Mouse (Mus musculus) mature B cell (primary cell): ENCODE data around the gene Col8a1.

Experiments used
- in situ Hi-C: fragments of 300-500 bp; cut with MboI; formaldehyde crosslinking; loops from 2 replicates; pipeline ENCODE4 v1.14.3; 2019

The Col8a1 gene

DNA sequence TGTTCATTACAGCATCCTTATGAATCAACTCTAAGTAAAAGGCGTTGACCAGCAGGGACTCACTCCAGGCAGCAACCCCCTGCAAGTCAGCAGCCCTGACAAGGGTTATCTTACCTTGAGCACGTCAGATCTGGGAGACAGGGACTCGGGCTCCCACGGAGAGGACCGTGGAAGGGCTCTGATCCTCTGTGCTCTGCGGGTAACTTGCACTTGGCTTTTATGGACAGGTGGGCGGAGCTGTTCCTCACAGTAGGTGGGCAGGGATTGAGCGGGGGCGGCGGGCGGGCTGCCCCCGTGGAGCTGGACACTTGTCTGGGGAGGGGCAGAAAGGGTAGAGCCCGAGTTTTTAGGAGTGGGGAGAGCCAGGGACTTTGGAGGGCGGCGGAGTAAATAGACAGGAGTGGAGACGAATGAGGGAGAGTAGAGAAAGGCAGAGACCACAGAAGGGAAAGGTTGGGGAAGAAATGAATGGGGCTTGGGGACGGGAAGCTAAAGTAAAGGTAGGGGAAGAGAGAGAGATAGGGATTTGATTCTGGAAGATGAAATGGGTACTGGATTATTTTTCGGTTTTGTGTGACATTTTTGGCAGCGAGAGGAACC is at the start of gene Col8a1:
Gene Col8a1 (minus strand): TSS at position 212 of the 600 bp plus-strand sequence.
- in situ Hi-C loops: no loop called here

DNA sequence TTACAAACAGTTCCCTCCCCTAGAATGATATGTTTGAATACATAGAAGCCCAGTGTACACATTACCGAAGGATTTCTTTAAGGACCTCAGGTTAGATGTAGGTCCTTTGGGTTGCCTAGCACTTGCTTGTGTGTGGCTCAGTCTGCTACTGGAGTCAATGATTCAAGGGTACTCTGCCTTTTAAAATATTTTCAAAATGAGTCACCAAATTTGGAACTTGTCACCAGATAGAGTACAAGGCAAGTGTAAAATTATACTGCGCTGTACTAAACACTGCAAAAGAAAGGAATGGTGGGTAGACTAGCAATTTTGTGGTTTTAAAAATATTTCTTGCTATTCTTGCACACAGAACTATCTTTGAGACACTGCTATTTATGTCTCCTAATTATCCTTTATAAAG is 47.3 kb upstream of the Col8a1 start:
- in situ Hi-C loops: no loop called here

DNA sequence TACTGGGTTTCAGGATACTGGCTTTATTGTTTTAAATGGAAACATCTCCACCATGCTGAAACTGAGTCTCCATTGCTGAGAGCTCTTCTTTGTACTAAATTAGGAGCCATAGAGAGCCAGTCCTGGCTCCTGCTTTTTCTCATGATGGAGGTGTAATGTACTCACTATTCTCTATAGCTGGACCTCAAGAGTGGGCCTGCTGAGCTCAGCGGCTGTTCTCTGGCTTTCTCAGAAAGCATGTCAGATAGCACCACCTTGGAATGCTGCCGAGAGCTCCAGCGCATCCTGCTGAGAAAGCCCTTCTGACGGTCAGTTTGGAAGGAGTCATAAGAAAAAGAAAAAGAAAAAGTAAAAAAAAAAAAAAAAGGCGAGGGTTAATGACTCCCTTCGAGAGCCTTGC is 41.8 kb upstream of the Col8a1 start:
- in situ Hi-C loops: no loop called here

DNA sequence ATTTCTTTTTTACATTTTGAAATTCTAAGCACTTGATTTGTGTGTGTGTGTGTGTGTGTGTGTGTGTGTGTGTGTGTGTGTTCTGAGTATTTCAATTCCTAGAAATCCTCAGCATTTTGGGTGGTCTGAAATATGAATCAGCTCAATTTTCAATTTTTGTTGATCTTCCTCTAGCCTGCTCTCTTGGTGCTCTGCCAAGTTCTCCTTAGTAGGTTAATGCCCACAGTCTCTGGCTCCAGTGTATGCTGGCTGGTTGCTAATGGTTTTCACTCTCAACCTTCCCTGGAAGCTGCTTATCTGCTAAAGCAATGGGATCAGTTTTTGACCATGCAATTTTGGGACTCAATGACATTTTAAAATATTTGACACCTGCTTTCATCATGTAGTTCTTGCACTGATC is 24.5 kb upstream of the Col8a1 start:
- in situ Hi-C loops: no loop called here

DNA sequence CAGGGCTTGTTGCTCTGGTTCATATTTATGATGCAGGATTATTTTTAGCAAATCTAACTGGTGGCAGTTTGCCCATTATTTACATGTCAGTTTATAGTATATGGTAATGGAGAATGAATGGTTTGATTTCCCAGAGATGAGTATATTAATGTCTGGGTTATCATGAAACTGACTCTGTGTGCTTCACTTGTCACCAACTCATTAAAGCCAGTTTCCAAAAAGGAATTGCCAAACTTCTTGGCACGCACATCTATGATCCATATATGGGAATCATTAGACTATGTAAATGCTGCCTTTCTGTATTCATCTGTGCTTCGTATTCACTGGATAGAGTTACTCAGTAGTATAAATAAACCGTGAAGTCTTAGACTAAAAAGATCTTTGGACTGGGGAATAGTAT is 11.1 kb upstream of the Col8a1 start:
- in situ Hi-C loops: no loop called here

DNA sequence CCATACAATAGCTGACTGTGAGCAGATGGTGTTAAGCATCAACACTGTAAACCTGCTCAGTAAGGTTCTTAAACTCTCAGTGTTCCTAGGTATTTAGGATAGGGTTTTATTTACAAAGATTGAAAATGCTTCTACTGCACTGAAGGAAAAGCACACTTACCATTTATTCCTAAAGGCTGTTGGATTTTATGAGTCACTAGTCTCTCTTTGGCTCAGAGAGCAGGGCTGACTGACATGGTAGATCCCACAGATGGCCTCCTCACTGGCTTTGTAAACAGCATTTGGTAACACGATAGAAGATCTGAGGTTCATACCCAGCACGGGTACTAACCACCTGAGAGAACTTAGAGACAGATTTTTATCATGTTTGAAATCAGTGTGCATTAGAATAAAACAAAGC is 5.3 kb upstream of the Col8a1 start:
- in situ Hi-C loops: no loop called here

DNA sequence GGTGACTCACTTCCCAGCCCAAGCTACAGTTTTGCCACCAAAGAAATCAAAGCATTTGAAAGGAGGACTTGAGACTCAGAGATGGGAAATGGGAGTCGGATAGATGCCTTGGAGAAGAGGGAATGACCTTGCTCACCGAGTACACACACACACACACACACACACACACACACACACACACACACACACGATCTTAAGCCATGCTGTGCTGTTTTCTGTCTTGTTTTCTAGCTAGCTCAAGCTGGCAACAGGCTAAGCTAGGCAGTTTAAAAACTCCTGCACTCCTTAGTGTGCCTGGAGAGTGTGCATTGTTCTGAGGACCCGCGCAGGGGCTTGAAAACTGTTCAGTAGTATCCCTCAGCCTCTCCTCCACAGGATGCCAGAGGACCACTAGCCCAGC is 1.2 kb upstream of the Col8a1 start:
- in situ Hi-C loops: no loop called here

DNA sequence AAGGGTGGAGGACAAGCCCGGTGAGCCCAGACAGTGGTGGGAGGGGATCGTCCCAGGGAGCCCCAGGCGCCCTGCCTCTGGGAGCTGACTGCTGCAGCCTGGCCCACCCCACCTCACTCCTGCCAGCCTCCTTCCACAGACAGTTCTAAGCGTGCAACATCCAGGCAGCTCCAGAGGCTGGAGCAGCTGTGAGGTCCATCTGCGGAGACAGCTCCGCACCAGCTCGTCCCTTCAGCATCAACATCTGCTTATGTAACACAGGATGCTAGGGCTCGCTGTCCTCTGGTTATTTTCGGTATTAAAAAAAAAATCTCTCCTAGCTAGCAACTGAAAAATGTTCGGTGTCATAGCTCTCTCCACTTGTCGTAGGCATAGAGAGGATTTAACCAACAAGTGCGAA is 704 bp upstream of the Col8a1 start:
- in situ Hi-C loops: no loop called here

DNA sequence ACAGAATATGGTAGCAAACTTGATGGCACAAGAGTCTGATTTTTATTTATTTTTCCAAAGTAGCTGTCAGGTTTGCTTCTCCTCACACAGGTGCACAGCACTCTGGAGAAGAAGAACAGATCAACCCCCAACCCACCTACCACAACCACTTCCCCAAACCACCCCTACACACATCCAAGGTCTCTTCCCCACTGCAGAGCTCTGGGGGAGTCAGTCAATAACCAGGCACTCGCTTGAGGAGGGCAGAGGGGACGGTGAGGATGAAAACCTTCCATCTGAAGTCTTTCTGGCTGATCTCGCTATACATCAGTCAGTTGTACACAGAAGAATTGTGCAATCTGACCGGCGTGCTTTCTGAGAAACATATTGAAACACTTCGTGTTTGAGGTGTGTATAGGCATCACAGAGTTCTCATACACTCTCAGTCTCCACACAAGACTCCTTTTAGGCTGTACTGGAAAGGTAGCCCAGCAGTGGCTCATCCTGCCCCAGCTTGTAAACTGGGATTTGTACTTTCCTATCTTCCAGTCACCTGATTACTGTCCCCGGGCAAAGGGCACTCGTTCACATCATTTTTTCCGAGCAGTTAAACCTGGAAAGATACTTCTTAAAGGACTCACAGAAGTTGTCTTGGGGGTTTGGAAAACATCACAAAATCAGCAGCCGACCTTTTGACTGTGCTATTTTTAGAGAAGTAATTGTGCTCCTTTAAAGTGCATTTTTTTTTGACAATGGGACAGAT is 827 bp downstream of the Col8a1 start:
- in situ Hi-C loops: no loop called here

DNA sequence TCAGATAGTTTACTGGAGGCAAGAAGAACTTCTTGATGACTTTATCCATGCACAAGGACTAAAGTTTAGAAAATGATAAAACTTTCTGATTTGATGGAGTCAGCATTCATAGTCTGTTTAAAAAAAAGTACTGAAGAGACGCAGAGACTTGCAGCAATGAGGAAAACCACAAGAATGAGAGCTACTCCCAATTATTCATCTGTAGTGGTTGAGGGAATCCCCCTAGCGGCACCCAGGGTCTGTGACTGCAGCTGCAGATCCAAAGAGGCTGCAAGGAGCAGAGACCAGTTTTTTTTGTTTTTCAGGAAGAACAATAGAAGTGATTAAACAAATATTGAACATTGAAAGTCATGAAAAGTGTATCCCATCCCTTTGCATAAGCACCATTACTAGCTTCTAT is 4.0 kb downstream of the Col8a1 start:
- in situ Hi-C loops: no loop called here

DNA sequence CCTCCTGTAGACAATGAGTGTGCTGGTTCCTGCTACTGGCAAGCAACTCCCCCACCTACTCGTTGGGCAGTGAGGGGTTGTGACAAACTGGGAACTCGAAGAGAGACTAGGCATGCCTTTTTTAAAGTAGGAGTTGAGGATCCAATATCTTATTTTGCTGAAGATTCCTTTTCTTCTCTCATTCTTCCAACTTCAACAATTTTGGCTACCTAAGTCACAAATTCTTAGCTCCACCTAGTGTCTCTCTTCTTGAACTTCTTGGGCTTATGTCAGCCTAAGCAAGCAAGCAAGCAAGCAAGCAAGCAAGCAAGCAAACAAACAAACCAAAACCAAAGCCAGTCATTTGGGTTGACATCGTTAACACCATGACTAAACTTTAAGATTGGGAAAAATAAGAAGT is 6.4 kb downstream of the Col8a1 start:
- in situ Hi-C loops: no loop called here

DNA sequence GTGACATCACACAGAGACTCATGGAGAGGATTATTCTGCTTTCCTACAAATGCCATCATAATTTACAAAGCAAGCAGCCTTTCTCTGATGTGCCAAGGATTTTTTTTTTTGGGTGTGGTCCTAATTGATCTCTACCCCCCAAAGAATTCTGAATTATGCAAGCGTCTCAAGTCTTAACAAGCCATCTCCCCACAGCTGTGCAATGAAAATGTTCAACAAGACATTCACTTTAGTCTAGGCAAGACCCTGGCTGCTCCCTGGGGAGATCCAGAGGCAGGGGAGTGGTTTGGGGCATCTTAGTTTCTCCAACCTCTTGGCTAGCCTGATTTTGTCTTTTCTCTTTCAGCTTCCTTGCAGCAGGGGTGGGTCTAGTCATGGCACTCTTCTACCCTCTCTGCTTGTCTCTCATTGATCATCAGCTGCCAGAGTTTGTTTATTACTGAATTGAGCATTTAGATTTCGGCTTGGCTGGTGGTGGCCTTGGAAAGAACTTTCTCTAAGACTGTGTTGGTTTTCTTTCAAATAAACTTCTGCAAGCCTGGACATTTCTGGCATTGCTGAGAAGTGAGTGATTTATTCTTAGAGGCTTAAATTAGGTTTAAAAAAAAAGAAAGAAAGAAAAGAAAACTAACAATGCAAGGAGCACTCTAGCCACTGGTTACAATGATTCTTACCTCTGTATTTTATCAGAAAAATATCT is 7.0 kb downstream of the Col8a1 start:
- in situ Hi-C loops: no loop called here

DNA sequence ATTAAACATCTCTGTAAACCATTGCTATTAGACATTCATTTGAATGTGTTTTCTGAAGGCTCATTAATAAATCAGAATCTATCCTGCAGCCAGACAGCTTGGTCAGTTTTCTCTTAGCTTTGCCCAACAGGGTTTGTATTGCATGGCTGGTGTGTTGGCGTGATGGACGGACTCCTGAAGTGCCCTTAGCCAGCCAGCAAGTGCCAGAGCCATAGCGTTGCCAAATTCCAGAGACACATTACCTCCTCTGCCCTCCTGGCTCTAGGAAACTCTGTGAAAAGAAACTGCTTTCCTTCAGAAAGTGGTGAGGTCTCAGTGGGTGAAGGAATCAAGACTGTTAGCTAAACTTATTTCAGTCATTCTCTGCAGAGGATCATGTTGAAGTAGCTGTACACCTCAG is 14.4 kb downstream of the Col8a1 start:
- in situ Hi-C loops: no loop called here

DNA sequence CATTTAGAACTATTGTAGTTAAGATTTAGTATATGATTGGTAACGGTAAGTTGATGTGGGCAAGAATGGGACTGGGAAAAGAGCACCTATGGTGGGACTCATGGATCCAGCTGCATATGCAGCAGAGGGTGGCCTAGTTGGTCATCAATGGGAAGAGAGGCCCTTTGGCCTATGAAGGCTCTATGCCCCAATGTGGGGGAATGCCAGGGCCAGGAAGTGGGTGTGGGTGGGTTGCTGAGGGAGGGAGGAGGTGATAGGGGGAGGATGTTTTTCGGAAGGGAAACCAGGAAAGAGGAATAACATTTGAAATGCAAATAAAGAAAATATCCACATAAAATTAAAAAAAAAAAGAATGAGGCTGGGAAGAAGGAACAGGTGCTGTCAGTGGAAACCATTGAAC is 19.6 kb downstream of the Col8a1 start:
- in situ Hi-C loops: no loop called here

DNA sequence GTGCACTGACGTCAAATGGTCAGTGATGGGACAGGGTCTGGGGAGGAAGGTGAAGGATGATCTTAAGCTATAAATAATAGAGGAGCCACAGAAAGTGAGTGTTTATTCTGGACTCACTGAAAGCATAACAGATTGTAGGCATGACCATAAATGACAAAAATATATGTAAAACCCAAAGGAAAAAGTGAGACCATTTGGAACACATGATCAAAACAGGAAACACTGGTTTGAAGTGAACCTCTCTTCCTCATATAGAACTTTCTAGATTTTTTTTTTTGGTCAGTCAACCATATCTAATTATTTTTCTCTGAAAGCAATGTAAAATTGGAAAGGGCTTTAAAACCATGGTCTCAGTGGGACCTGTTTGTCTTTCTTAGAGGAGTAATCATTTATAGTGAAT is 21.0 kb downstream of the Col8a1 start:
- in situ Hi-C loops: no loop called here

DNA sequence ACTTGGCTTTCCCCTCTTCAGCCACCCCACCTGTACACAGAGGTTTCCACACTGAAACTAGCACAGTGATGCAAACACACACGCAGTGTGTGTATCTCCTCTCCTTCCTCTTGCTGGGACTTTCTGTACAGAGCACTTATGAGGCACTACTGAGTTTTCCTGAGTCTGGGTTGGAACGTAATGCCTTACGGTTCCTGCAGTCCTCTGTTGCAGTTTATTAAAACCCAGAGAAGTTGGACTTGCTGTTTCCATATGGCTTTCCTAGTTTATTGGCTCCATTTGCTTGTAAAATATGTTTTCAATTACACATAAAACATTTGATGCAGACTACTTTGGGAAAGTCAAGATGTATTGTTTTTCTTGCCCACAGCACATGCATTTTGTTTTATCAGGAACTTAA is 21.4 kb downstream of the Col8a1 start:
- in situ Hi-C loops: no loop called here

DNA sequence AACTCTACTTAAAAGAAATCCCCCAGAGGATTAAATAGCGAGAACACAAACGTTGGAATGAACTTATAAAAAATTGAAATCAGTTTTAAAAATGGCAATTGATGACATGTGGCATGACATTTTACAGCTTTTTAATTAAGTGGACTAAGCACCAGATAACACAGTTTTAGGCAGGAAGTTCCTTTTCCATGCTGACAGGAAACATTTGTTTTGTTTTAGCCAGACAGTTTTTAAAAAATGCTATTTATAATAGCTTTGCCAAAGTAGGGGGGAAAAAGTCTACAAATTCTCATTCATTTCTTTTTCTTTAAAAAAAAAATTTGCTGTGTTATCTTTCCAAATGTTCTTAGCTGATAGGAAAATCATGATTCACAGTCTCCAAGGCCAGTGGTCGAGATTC is 29.6 kb downstream of the Col8a1 start:
- in situ Hi-C loops: no loop called here

DNA sequence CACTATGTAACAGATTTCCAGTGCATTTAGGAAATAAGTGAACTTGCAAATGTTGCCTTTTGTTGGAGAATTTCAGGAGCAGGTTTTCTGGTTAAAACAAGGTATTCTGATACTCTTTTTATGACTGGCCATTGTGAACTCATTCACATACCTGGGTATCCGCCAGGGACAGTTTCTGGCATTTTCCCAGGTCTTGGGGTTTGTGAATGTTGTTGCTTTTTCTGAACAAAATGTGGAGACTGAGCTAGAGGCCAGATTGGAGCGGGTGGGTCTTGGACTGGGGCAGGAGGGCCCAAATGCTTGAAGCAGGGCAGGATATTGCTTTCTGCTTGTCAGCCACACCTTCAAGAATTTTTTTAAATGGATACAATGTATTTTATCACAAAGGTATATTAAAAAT is 35.6 kb downstream of the Col8a1 start:
- in situ Hi-C loops: no loop called here

DNA sequence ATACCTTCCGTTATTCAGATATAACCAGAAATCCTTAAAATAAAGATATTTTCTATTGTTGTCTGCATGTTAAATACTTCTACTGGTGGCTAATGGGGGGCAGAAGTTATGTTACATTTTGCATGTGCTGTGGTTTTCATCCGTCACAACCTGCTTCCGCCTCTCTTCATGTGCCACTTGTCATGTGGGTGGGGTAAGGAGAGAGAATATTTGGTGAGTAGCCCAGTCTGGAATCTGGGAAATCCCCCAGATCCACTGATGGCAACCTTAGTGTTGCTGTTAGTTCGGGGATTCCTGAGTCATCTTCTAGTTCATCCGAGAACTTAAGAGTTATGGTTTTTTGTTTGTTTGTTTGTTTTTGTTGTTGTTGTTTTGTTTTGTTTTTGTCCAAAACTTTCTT is 55.8 kb downstream of the Col8a1 start:
- in situ Hi-C loops: no loop called here

DNA sequence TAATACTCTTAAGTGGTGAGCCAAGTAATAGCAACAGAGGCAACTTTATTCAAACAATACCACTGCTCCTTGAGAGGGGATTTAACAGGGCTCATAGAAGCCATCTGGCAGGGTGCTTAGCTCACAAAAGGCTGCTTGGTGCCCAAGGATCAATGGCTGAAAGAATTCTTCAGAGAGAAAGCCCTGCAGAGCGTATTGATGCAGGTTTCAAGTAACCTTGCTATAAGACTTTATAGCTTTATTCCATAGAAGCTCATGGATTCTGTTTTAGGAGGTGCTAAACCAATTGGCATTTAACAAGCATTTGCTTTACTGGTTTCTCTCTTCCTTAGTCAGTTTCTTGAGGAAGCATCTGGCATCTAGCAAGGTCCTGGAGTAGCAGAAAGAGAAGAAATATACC is 59.8 kb downstream of the Col8a1 start:
- in situ Hi-C loops: no loop called here

DNA sequence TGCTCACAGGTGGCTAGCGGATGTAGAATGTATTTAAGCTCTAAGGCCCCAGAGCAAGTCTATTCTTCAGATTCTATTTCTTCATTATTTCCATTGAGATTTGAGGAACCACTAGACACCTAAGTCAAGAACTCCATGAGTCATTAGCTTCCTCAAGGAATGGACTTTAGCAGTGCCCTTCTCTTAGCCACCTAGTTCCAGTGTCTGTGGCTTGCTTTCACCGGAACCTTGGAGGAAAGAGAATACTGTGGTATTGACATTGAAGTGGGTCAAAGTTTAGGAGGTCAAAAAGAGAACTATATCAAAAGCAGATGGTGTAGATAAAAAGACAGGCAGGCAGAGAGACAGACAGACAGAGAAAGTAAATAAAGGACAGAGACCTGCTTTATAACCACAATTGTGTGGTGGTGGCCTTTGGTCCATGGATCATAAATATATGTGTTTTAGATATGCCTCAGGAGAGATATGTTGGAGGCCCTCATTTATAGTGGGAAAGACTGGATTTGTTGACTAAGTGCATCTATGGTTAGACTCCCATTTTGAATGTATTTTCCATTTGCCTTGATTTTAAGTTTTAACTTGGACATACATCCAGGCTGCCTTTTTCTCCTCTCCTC is 60.5 kb downstream of the Col8a1 start:
- in situ Hi-C loops: no loop called here

DNA sequence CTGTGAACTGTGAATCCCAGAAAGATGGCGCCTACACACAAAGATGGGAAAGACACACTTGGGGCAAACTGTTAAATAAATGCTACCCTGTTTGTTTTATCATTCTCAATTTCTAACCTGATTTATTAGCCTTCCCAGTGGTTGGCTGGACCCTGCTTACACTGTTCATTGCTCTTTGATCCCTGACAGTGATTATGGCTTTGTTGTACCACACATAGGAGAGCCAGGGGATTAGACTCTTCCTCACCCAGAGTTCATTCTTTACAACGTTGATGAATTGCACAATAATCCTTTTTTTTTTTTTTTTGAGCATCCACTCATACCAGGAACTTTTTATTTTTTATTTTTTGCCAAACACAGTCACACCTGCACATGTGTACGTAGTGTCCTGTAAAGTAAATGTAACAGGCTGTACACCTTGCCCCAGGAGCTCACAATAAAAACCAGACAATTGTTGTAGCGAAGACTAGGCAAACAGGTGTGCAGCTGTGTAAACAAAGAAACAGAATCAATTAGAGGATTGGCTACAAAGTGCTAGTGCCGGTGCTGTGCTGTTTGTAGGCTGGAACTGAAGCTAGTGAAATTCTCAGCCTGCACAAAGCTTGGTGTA is 68.6 kb downstream of the Col8a1 start:
- in situ Hi-C loops: no loop called here

DNA sequence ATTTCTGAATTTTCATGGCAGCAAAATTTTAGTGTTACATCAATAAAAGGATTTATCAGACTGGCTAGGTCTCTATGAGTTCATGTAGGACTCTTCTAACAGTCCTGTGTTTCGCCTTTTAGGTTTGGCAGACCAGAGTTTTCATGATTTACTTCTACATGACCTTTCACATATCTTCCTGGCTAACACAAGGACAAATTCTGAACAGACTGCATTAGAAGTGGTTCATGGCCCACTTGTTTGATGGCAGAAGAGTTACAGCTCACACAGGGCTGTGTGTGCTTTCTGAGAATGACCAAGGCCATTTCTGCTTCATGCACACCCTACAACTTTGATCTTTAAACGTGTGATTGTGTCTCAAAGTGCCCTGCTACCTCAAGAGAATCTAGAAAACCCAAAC is 82.3 kb downstream of the Col8a1 start:
- in situ Hi-C loops: no loop called here
